Mouse (Mus musculus) E14TG2a.4 (cell line): ENCODE results near the gene Itprip.

Experiments used
- CTCF ChIP-seq: conservative IDR thresholded peaks from 2 replicates; pipeline ENCODE4 v1.5.1; 2014; ENCODE audit warnings: low read length
- NANOG ChIP-seq: IDR thresholded peaks from 2 replicates; pipeline ENCODE4 v1.6.1; 2014; ENCODE audit warnings: borderline replicate concordance, low read length, mixed read lengths

- TF ChIP-seq CTCF (no peak), NANOG (no peak)
Measured at GRCm38 (mm10) chr19:47934636-47935238, 15.6 kb upstream of the Itprip start.
